Mouse (Mus musculus) activated CD4-positive, CD25-positive, alpha-beta regulatory T cell, adult 9 weeks (primary cell): ENCODE data around the gene Mbtps1. TPM values are rescaled to one million over a fixed set of nuclear protein-coding genes. Genes with fewer than 3 reads are reported as not detected.

Experiments
- polyA plus RNA-seq: library from polyadenylated mRNA; unstranded; fragments of 100-300 nt; shearing (Covaris generic); gene quantifications from one replicate; pipeline ENCODE4 v1.2.1, GENCODE M21; 2017

Gene Mbtps1
- 110 TPM for polyA plus RNA-seq

GRCm38 (mm10) chr8:119558603-119559401, at the start of gene Mbtps1:
TSS of gene Mbtps1 (minus strand) at chr8:119558735.

GRCm38 (mm10) chr8:119604996-119605395, 46.5 kb upstream of the Mbtps1 start, which contains the start of gene Taf1c:
TSS of gene Taf1c (minus strand) at chr8:119605222.

GRCm38 (mm10) chr8:119574437-119575365, 16.2 kb upstream of the Mbtps1 start, which contains the start of the genes Hsdl1 and Dnaaf1:
TSS of gene Hsdl1 (minus strand) at chr8:119575183.
TSS of gene Dnaaf1 (plus strand) at chr8:119575235.

GRCm38 (mm10) chr8:119501598-119501997, 56.9 kb downstream of the Mbtps1 start, which contains the start of gene Slc38a8:
TSS of gene Slc38a8 (minus strand) at chr8:119501698.

Other genes starting within 250 kb of the Mbtps1 start
- 214 TPM for gene Hsbp1, start 214.2 kb downstream of the Mbtps1 start, polyA plus RNA-seq
- gene Mlycd, start 163.9 kb downstream of the Mbtps1 start, polyA plus RNA-seq = 2.0 TPM
- gene Osgin1, start 124.6 kb downstream of the Mbtps1 start, polyA plus RNA-seq = 24.3 TPM
- gene Necab2, start 112.0 kb downstream of the Mbtps1 start, polyA plus RNA-seq = not detected
- not detected for gene Slc38a8, start 57.0 kb downstream of the Mbtps1 start, polyA plus RNA-seq
- gene Hsdl1, start 16.4 kb upstream of the Mbtps1 start, polyA plus RNA-seq = 104 TPM
- not detected for gene Dnaaf1, start 16.5 kb upstream of the Mbtps1 start, polyA plus RNA-seq
- 38.1 TPM for gene Taf1c, start 46.5 kb upstream of the Mbtps1 start, polyA plus RNA-seq
- not detected for gene Adad2, start 54.0 kb upstream of the Mbtps1 start, polyA plus RNA-seq
- gene Kcng4, start 76.9 kb upstream of the Mbtps1 start, polyA plus RNA-seq = not detected
- not detected for gene Wfdc1, start 107.6 kb upstream of the Mbtps1 start, polyA plus RNA-seq
- gene Atp2c2, start 141.3 kb upstream of the Mbtps1 start, polyA plus RNA-seq = not detected
- gene Tldc1, start 219.7 kb upstream of the Mbtps1 start, polyA plus RNA-seq = 13.7 TPM